Mouse (Mus musculus) neural tube, embryonic 10.5 days (tissue): ENCODE data around the gene H2al1j.
"Not testable (repeated sequence)": the region's sequence is repeated elsewhere in the genome, so short reads cannot be mapped to it uniquely, and the experiment has no call there.

ENCODE experiments used
- DNase-seq: peaks from one replicate; pipeline ENCODE4 v3.0.0-alpha.2; 2017; ENCODE audit warnings: low spot score; ENCODE audit errors: extremely low spot score

Gene H2al1j

GRCm38 (mm10) chrX:11327522-11327921 is at the start of gene H2al1j:
TSS of gene H2al1j (plus strand) at chrX:11327822.
- DNase-seq = not testable (repeated sequence)

GRCm38 (mm10) chrX:11280741-11281140 is 46.9 kb upstream of the H2al1j start:
- no peak for DNase-seq

GRCm38 (mm10) chrX:11288306-11288882 is 39.2 kb upstream of the H2al1j start:
- DNase-seq = no peak

- no peak for DNase-seq
Measured at GRCm38 (mm10) chrX:11289244-11289643, 38.4 kb upstream of the H2al1j start.

- DNase-seq = not testable (repeated sequence)
Measured at GRCm38 (mm10) chrX:11298957-11299356, 28.7 kb upstream of the H2al1j start, which contains the start of gene H2al1a. TSS of gene H2al1a (plus strand) at chrX:11299257.

- not testable (repeated sequence) for DNase-seq
Measured at GRCm38 (mm10) chrX:11302132-11302531, 25.5 kb upstream of the H2al1j start, which contains the start of gene H2al1b. TSS of gene H2al1b (plus strand) at chrX:11302432.

- DNase-seq = not testable (repeated sequence)
Measured at GRCm38 (mm10) chrX:11305355-11305754, 22.3 kb upstream of the H2al1j start, which contains the start of gene H2al1c. TSS of gene H2al1c (plus strand) at chrX:11305655.

GRCm38 (mm10) chrX:11308524-11308923 is 19.1 kb upstream of the H2al1j start, which contains the start of gene H2al1d:
TSS of gene H2al1d (plus strand) at chrX:11308824.
- DNase-seq = not testable (repeated sequence)

- DNase-seq = not testable (repeated sequence)
Measured at GRCm38 (mm10) chrX:11311634-11312033, 16.0 kb upstream of the H2al1j start, which contains the start of gene H2al1e. TSS of gene H2al1e (plus strand) at chrX:11311934.

GRCm38 (mm10) chrX:11314858-11315257 is 12.8 kb upstream of the H2al1j start, which contains the start of gene H2al1f:
TSS of gene H2al1f (plus strand) at chrX:11315158.
- not testable (repeated sequence) for DNase-seq

- not testable (repeated sequence) for DNase-seq
Measured at GRCm38 (mm10) chrX:11317956-11318355, 9.7 kb upstream of the H2al1j start, which contains the start of gene H2al1g. TSS of gene H2al1g (plus strand) at chrX:11318256.

GRCm38 (mm10) chrX:11321192-11321591 is 6.4 kb upstream of the H2al1j start, which contains the start of gene H2al1h:
TSS of gene H2al1h (plus strand) at chrX:11321492.
- not testable (repeated sequence) for DNase-seq

GRCm38 (mm10) chrX:11324359-11324758 is 3.3 kb upstream of the H2al1j start, which contains the start of gene H2al1i:
TSS of gene H2al1i (plus strand) at chrX:11324659.
- DNase-seq = not testable (repeated sequence)

- DNase-seq = no peak
Measured at GRCm38 (mm10) chrX:11345762-11346161, 18.1 kb downstream of the H2al1j start.

GRCm38 (mm10) chrX:11346756-11347155 is 19.1 kb downstream of the H2al1j start:
- DNase-seq = no peak

GRCm38 (mm10) chrX:11360823-11361222 is 33.2 kb downstream of the H2al1j start:
- DNase-seq = no peak

GRCm38 (mm10) chrX:11361261-11361660 is 33.6 kb downstream of the H2al1j start:
- no peak for DNase-seq

- DNase-seq = no peak
Measured at GRCm38 (mm10) chrX:11363890-11364289, 36.3 kb downstream of the H2al1j start.

- no peak for DNase-seq
Measured at GRCm38 (mm10) chrX:11365151-11365550, 37.5 kb downstream of the H2al1j start.
